ENCODE assay signal across 16 mouse cellular contexts in genomic region chr7:126741452-126741851, GRCm38 (mm10).
"Had no signal": no experiment of that assay in that cellular context is flagged by ENCODE, and none has a peak within 500 bp of the region (broad histone marks: within the 10 kb centered on the region; RNA-seq: fewer than 3 reads in every experiment).

No protein-coding gene starts in this region.

- H3K27ac ChIP-seq: kidney, embryonic 15.5 days; left cerebral cortex, adult 2 months; limb, embryonic 13.5 days; liver, embryonic 14.5 days had no signal

- H3K36me3 ChIP-seq: kidney, embryonic 15.5 days; limb, embryonic 13.5 days had no signal

- H3K4me2 ChIP-seq: kidney, embryonic 15.5 days; limb, embryonic 13.5 days; midbrain, embryonic 11.5 days had no signal

- DNase-seq: kidney, adult 11 months; kidney, adult 8-10 months; kidney, postnatal 10 days; kidney, postnatal 36 days; layer of hippocampus, postnatal 36 days; liver; lung, adult 2 months; lung, postnatal 14 days; lung, postnatal 4 days; midbrain, embryonic 14.5 days; thymus, postnatal 25 days had no signal

- H3K4me3 ChIP-seq: kidney, embryonic 15.5 days; left cerebral cortex, adult 2 months; limb, embryonic 13.5 days had no signal

- H3K9ac ChIP-seq: kidney, embryonic 15.5 days; limb, embryonic 13.5 days; liver, embryonic 14.5 days had no signal

- H3K27me3 ChIP-seq: kidney, embryonic 15.5 days; limb, embryonic 13.5 days had no signal

- H3K9me3 ChIP-seq: kidney, embryonic 15.5 days; limb, embryonic 13.5 days had no signal
